Mouse (Mus musculus): ENCODE results near the gene Ubr1.

DNA sequence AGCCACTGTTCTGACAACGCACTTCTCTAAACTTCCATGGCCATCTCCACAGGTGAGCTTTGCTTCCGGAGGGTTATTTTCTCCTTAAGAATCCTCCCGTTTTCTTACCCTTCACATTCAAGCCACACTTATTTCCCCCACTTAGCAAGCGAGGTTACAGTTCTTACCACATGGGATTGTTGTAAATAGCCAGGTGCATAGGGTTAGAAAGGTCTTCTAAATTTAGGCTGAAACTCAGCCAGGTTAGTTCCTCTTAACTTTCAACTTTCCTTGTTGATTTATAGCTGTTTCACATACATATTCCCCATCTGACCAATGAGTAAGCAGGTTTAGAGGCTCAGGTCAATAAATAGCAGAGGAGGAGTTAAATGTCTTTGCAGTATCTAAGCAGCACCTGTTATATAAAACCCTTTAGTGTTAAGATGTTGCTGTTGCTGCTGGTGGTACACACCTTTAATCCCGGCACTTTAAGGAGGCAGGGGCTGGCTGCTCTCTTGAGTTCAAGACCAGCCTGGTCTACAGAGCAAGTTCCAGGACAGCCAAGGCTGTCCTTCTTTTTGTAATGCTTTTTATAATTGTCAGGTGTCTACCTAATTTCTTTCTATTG lies 38.7 kb upstream of the Ubr1 start:
- TF ChIP-seq POLR2A (IDR thresholded peaks at IDR 0.05; ENCODE audit: extremely low read depth, insufficient read depth, low read length) (no peak), CTCF (IDR thresholded peaks at IDR 0.05; ENCODE audit: low read depth, low read length) (no peak)
